Mouse (Mus musculus) neural tube, embryonic 14.5 days (tissue): Measurements from ENCODE around the gene Slc16a2. TPM values are rescaled to one million over a fixed set of nuclear protein-coding genes. Genes with fewer than 3 reads are reported as not detected.

Experiments
- ATAC-seq: fragments of 200-750 bp; cut with Nextera tagmentation; 2 replicates; pipeline ENCODE4 v1.8.0; 2017; ENCODE audit warnings: low read depth, mild to moderate bottlenecking, moderate TSS enrichment, moderate library complexity
- H3K27ac ChIP-seq: fragments of 300-500 bp; sonication (generic); 2 replicates; pipeline ENCODE4 v1.5.1; 2014; ENCODE audit warnings: low read depth, mild to moderate bottlenecking, control low read depth, low read length, moderate library complexity, mixed read lengths
- H3K27me3 ChIP-seq: fragments of 300-500 bp; sonication (generic); 2 replicates; pipeline ENCODE4 v1.6.1; 2014; ENCODE audit warnings: low read length; ENCODE audit not compliant: control insufficient read depth, insufficient read depth
- H3K36me3 ChIP-seq: fragments of 300-500 bp; sonication (generic); 2 replicates; pipeline ENCODE4 v1.6.1; 2014; ENCODE audit warnings: low read length, mixed read lengths; ENCODE audit not compliant: control insufficient read depth, insufficient read depth
- H3K4me1 ChIP-seq: fragments of 300-500 bp; sonication (generic); 2 replicates; pipeline ENCODE4 v1.6.1; 2014; ENCODE audit warnings: low read length; ENCODE audit not compliant: control insufficient read depth, insufficient read depth
- H3K4me2 ChIP-seq: fragments of 300-500 bp; sonication (generic); 2 replicates; pipeline ENCODE4 v1.6.1; 2014; ENCODE audit warnings: mild to moderate bottlenecking, low read depth, low read length, control low read depth
- H3K4me3 ChIP-seq: fragments of 300-500 bp; sonication (generic); 2 replicates; pipeline ENCODE4 v1.5.1; 2014; ENCODE audit warnings: low read depth, low read length, control low read depth, mixed read lengths
- H3K9ac ChIP-seq: fragments of 300-500 bp; sonication (generic); replicated peaks from 2 replicates; pipeline ENCODE4 v1.6.1; 2014; ENCODE audit warnings: low read depth, mild to moderate bottlenecking, control low read depth, low read length, mixed read lengths
- H3K9me3 ChIP-seq: fragments of 300-500 bp; sonication (generic); 2 replicates; pipeline ENCODE4 v1.6.1; 2016; ENCODE audit warnings: low read length; ENCODE audit not compliant: control insufficient read depth
- WGBS: fragments of 180-500 bp; shearing (Covaris S2); extraction: QIAGEN DNeasy Blood & Tissue Kit; methylation state at CpG from one replicate; pipeline ENCODE4 v1.1.7; 2014; 5-methylcytosine and 5-hydroxymethylcytosine counted together
- polyA plus RNA-seq: library from polyadenylated mRNA; unstranded; fragments of >200 nt; fragmentation: Nextera tagmentation; extraction: Ambion mirVana; gene quantifications from 2 replicates; pipeline ENCODE4 v1.2.1, GENCODE M21; 2014

Slc16a2 gene
- 25.2 and 30.3 TPM in 2 replicates for polyA plus RNA-seq

DNA sequence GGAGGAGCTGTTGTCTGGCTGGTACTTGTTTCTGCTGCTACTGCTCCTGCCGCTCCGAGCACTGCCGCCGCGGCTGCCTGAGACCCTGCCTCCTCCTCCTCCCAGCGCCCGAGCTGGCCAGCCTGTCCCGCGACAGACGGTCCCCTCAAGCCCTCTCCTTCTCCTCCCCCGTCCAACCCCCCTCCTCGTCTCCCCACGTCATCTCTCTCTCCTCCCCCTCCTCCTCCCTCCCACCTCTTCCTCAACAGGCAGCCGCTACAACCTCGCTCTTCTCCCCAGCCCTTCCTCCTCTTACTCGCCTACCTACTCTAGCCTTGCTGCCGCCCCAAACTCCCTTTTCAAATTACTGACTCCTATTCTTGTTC is at the start of gene Slc16a2:
Gene Slc16a2, minus strand, starts transcription at position 152 of the 365 bp plus-strand sequence.
- ATAC-seq = peak; percentile 90
- Histone ChIP-seq H3K9me3 (no peaks in the 10 kb centered on the region), H3K36me3 (no peaks in the 10 kb centered on the region), H3K4me1 (no peaks in the 10 kb centered on the region), H3K27me3 (peaks cover 22% of the 10 kb centered on the region), H3K4me3 (peak within 1 kb of the TSS; percentile 48), H3K9ac (peak within 1 kb of the TSS; percentile 46), H3K27ac (peak within 1 kb of the TSS; percentile 52; the same call in 1 of the 2 replicates), H3K4me2 (peak within 1 kb of the TSS; percentile 68)
- 17% methylated on average over 9 of the region's 17 CpGs for WGBS

GRCm38 (mm10) chrX:103863502-103863901 is 41.7 kb upstream of the Slc16a2 start:
- Histone ChIP-seq H3K36me3 (no peaks in the 10 kb centered on the region), H3K27ac (no peak overlapping the region), H3K9me3 (no peaks in the 10 kb centered on the region), H3K27me3 (peaks cover 6% of the 10 kb centered on the region; the same call in 1 of the 2 replicates), H3K4me2 (no peak overlapping the region), H3K4me3 (no peak overlapping the region), H3K9ac (no peak overlapping the region), H3K4me1 (no peaks in the 10 kb centered on the region)
- WGBS = 69% methylated on average over 2 of the region's 2 CpGs
- ATAC-seq = no peak

DNA sequence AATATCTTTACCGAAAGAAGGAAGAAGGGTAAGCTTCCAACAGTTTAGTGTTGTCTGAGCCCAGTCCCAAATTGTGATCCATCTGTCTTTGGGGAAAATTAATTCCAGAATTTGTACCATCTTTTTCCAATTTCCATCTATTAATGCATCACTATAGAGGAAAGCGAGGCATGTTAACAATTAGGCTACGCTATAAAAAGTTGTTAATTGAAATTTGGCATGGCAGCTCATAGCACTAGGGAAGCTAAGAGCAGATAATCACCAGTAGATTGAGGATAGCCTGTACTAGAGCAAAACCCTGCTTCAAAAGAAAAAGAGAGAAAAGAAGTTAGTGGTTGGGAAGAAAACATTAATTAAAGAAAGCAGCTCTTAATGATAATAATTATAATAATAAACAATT is 41.1 kb upstream of the Slc16a2 start:
- no peak for ATAC-seq
- no peaks in the 10 kb centered on the region for H3K9me3 ChIP-seq
- H3K4me2 ChIP-seq = no peak overlapping the region
- H3K9ac ChIP-seq = no peak overlapping the region
- WGBS = 92% methylated on average over 3 of the region's 3 CpGs
- no peaks in the 10 kb centered on the region for H3K4me1 ChIP-seq
- H3K27ac ChIP-seq = no peak overlapping the region
- H3K36me3 ChIP-seq = no peaks in the 10 kb centered on the region
- no peak overlapping the region for H3K4me3 ChIP-seq
- H3K27me3 ChIP-seq = peaks cover 6% of the 10 kb centered on the region; the same call in 1 of the 2 replicates

DNA sequence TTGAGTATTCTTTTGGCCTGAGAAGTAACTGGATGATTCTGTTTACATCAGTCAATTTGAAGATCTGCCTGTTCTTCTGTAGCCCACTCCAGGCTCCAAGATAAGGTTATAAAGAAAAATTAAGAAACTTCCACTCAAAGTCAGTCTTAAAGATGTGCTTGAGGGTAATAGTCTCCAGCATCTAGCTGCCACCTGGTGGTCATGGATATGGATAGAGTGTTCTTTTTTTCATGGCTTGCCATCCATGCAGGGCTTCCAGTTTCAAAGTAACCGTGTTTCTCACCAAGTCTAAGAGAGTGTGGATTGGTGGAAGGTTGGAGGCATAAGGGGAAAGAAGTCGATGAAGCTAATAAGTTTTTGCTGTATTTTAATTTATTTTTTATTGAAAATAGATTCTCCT is 23.5 kb upstream of the Slc16a2 start:
- H3K36me3 ChIP-seq = no peaks in the 10 kb centered on the region
- no peak overlapping the region for H3K4me3 ChIP-seq
- no peaks in the 10 kb centered on the region for H3K4me1 ChIP-seq
- H3K27ac ChIP-seq = no peak overlapping the region
- H3K27me3 ChIP-seq = peaks cover 5% of the 10 kb centered on the region
- no peak overlapping the region for H3K9ac ChIP-seq
- no peaks in the 10 kb centered on the region for H3K9me3 ChIP-seq
- WGBS = 55% methylated on average over 2 of the region's 2 CpGs
- H3K4me2 ChIP-seq = no peak overlapping the region
- no peak for ATAC-seq

GRCm38 (mm10) chrX:103828836-103829235 is 7.1 kb upstream of the Slc16a2 start:
- WGBS = 88% methylated on average over 2 of the region's 2 CpGs
- H3K36me3 ChIP-seq = no peaks in the 10 kb centered on the region
- H3K27ac ChIP-seq = no peak overlapping the region
- no peaks in the 10 kb centered on the region for H3K4me1 ChIP-seq
- H3K4me2 ChIP-seq = no peak overlapping the region
- H3K9ac ChIP-seq = no peak overlapping the region
- no peaks in the 10 kb centered on the region for H3K9me3 ChIP-seq
- no peak overlapping the region for H3K4me3 ChIP-seq
- ATAC-seq = no peak
- peaks cover 9% of the 10 kb centered on the region for H3K27me3 ChIP-seq

DNA sequence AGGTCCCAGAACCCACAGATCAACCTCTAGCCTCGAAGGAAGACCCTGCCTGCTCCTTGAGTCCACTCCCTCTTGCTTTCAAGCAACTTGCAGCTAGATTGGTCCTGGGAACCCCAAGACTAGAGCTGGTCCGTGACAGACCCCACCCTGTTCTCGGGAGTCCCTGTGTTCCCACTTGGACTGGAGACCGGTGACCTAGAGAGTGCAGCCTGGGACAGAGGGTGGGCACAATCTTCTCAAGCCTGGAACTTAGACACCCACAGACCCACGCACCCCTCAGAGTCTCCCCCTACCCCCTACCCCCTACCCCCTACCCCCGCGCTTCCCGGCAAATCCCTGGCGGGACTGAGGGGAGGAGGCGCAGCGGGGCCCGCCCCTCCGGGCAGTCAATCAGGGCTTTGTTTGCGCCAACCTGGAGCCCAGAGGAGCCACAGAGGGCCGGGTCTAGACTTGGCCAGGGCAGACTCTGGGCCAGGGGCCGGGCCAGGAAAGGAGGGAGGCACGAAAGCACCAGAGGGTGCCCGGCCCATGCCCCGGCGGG is 558 bp upstream of the Slc16a2 start:
- Histone ChIP-seq H3K9me3 (no peaks in the 10 kb centered on the region), H3K36me3 (no peaks in the 10 kb centered on the region), H3K9ac (0 out of 2 replicates have a peak overlapping the region, but pooled peaks have one; percentile 32), H3K4me3 (peak overlapping the region; percentile 48), H3K27me3 (peaks cover 22% of the 10 kb centered on the region), H3K4me2 (peak overlapping the region; percentile 68), H3K27ac (no peak overlapping the region), H3K4me1 (no peaks in the 10 kb centered on the region)
- 13% methylated on average over 9 of the region's 20 CpGs for WGBS
- peak; percentile 64 for ATAC-seq

GRCm38 (mm10) chrX:103821195-103821831 is 470 bp downstream of the Slc16a2 start:
- peak overlapping the region; percentile 46 for H3K9ac ChIP-seq
- 20% methylated on average over 32 of the region's 37 CpGs for WGBS
- no peaks in the 10 kb centered on the region for H3K36me3 ChIP-seq
- H3K27me3 ChIP-seq = peaks cover 22% of the 10 kb centered on the region
- H3K9me3 ChIP-seq = no peaks in the 10 kb centered on the region
- peak overlapping the region; percentile 52; the same call in 1 of the 2 replicates for H3K27ac ChIP-seq
- H3K4me1 ChIP-seq = no peaks in the 10 kb centered on the region
- peak overlapping the region; percentile 68 for H3K4me2 ChIP-seq
- H3K4me3 ChIP-seq = peak overlapping the region; percentile 48
- ATAC-seq = peak; percentile 15

GRCm38 (mm10) chrX:103820307-103821194 is 1.2 kb downstream of the Slc16a2 start:
- Histone ChIP-seq H3K4me2 (peak overlapping the region; percentile 68), H3K9me3 (no peaks in the 10 kb centered on the region), H3K4me3 (peak overlapping the region; percentile 48), H3K27me3 (peaks cover 26% of the 10 kb centered on the region), H3K27ac (no peak overlapping the region), H3K36me3 (no peaks in the 10 kb centered on the region), H3K9ac (peak overlapping the region; percentile 46; the same call in 1 of the 2 replicates), H3K4me1 (no peaks in the 10 kb centered on the region)
- WGBS = 19% methylated on average over 32 of the region's 35 CpGs
- ATAC-seq = peak; percentile 15; the same call in 1 of the 2 replicates
